Mouse (Mus musculus) left cerebral cortex, postnatal 25 days (tissue): ENCODE measurements around the gene Cdpf1. TPM values are rescaled to one million over a fixed set of nuclear protein-coding genes. Genes with fewer than 3 reads are reported as not detected.
A peak's percentile ranks its signal among the peaks of the same experiment; 100 is the strongest.
"Not testable (repeated sequence)": the region's sequence is repeated elsewhere in the genome, so short reads cannot be mapped to it uniquely, and the experiment has no call there.

Source experiments
- DNase-seq, 2 experiments: peaks; one replicate each; pipeline ENCODE4 v3.0.0; 2022; ENCODE audit warnings: low spot score in 2 of 2, mixed read lengths in 1 of 2
- intact Hi-C: fragments of 180-260 bp; cut with DNase I; formaldehyde crosslinking; loops from one replicate; pipeline ENCODE4 v1.15.1; 2025
- total RNA-seq, 2 experiments: library from RNA; stranded (reverse); gene quantifications; 2 replicates each; pipeline ENCODE4 v1.2.3; 2021

Gene Cdpf1
- total RNA-seq, 2 experiments from 2014 or later = 21.4 to 22.6 TPM

DNA sequence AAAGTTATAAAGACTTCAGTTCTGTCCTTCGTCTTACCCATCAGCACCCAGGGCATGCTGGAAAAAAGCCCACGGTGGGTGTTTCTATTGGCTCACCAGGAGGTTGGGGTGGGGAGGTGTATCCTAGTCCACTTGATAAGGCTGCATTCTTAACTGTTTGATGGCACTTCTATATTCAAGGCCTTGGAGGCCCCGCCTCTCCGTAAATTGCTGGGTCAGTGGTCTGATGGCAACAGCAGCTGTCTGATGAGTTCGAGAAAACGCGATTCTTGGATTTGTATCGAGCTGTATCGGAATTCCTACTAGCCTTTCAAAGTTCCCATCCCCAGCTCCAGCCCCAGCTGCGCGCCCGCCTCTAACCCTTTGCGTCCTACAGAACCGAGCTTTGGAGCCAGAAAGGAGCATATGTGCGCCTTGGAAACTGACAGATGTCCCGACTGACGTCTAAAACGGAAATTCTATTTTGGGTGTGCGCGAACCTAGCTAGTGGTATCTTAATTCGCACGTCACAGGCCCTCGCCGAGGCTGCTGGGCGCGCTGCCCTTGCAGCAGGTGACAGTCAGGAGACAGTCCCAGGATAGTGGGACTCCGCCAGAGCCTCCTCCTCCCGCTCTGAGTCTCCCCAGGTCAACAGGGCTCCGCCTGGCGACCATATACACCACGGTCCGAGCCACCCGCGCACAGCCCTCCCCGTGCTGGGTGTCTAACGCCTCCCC is 533 bp downstream of the Cdpf1 start:
- DNase-seq = peak; percentile 79 to 94
- intact Hi-C loops = loop anchor here (1.0 to 5.0 kb wide), 2 partner anchors 21 to 74 kb away; partner anchors contain the start of gene Ttc38

DNA sequence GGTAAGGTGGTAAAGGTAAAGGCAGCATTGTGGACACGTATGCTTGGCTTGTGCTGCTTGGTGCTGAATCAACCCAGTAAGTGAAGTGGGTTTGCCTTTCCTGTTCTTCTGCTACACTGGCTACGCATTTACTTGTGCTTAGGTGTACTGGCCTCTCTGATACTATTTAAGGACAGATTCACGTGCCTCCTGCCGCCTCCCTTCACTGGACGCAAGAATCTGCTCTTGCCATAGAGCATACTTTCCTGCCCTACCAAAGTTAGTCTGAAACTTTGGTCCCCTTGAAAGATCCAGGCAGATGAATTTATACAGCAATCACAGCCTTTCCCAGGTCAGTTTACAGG is 1.1 kb downstream of the Cdpf1 start:
- peak; percentile 14 to 28 for DNase-seq
- intact Hi-C loops = loop anchor here (5.0 kb wide), 1 partner anchor 73 kb away; no protein-coding TSS in a partner anchor

DNA sequence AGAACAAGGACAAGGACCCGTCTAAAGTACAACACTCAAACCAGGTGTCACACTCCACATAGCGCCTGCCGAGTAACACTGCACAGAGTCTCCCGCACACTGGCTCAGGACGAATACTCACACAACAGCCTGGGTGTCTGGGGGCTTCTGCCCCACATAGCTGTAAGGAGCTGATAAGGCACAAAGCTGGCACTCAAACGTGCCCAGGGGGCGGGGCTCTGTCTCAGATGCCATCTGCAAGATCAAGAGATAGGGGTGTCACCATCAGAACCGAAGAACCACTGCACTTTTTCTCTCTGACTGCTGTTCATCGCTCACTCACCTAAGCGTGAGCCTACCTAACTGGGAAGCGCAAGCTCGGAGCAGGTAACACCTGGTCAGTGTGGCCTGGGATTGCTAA is 2.4 kb downstream of the Cdpf1 start:
- intact Hi-C loops = no loop called here
- DNase-seq = no peak

DNA sequence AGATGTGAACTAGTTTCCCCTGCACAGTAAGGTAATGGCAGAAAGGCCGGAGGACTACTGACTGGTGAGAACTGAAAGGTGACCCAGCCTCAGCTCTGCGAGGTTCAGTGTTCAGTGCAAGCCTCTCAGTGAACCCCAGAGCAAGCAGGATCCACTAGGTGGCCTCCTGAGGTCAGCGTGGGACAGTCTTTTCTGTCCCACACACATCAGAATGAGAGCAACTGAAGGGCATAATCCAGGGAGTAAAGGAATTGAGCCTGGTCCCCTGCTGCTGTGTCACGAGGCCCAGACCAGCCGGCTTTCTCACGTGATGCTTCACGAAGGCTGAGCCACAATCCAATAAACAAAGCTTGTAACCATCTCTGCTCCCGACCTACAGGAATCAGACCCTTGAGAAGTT is 3.1 kb downstream of the Cdpf1 start:
- intact Hi-C loops = no loop called here
- DNase-seq = no peak

DNA sequence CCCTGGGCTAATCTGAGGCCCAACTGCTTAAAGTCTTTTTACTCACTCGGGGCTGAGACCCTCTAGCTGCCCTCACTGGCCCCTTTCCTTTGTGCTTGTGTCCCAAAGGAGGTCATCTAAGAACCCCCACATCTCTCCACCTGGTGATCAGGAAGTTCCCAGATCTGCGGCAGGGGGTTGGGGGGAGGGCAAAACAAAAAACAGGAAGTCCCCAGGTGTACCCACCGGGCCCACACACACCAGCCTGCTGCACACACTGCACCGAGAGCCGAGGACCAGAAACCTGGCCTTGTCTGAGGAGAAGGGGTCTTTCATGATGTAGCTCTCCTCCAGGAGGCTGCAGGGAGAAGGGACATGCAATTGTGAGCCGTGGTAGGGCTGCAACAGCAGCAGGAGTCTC is 3.5 kb downstream of the Cdpf1 start:
- intact Hi-C loops = no loop called here
- DNase-seq = no peak

DNA sequence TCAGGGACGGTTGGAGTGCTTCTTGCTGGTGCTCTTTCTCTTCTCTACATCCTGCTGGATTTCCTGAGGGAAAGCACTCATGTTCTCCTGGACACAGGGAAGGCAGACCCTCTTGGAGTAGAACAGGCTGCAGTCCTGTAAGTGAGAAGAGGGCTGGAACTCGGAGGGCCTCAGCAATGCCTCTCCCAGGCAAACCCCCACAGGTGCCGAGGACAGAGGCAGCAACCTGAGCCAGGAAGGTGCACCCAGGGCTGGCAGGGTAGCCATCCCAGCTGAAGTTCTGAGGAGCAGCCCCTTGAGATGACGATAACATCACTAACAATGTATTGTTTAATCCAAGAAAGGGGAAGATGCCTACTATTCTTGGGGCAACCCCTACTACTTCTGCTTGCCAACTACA is 4.1 kb downstream of the Cdpf1 start:
- intact Hi-C loops = no loop called here
- DNase-seq = no peak

DNA sequence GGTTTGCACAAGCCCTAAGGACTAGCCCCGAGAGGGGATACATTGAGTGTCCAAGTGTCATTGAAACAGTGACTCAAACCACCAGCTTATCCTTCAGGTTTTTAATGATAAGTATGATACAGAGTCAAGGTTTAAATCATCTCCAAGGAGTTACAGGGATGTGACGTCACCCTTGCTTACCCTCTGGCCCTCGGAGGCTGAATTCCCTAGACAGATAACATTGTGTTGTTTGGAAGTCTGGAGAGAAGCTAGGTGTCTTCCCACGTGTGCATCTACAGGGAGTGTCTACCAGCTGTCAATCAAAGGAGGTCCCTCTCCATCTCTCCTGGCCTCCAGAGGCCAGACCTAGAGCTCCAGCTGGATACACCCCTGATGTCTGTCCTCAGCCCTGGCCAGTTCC is 4.6 kb downstream of the Cdpf1 start:
- intact Hi-C loops = no loop called here
- DNase-seq = no peak

DNA sequence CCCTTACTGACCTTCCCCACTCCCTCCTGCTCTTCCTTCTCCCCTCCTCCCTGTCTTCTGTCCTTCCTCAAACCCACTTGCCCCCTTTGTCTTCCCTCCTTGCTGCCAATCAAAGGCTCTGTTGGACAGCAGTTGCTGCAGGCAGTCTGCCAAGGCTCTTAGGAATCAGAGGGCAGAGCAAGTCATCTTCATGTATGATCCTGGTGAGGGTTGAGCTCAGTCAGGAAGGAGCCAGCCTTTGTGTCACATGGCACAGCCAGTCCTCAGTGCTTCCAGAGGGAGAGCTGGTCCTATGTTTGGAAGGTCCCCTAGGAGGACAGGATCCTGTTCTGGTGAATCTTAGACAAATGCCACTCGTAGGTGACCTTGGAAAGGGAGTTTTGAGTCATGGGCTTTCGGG is 8.6 kb downstream of the Cdpf1 start:
- intact Hi-C loops = no loop called here
- DNase-seq = no peak

DNA sequence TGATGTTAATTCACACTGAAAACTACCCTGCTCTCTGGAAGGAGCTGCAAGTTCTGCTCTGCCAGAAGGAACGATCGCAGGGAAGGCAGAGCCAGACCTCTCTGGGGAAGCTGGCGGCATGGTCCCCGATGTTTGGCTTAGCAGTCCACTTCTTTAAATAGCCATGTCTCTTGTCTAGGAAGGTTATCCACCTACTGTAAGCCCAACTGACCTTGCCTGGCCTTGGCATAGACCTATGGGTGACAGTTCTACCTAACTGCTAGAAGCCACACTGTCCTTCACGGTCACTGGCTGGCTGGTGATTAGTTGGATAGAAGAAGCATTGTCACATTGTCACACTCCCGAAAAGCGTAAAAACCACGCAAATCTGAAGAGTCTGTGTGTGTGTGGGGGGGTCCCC is 12.8 kb downstream of the Cdpf1 start:
- intact Hi-C loops = loop anchor here (5.0 kb wide), 1 partner anchor 66 kb away; the partner anchor contains the start of gene Ppara
- no peak for DNase-seq

DNA sequence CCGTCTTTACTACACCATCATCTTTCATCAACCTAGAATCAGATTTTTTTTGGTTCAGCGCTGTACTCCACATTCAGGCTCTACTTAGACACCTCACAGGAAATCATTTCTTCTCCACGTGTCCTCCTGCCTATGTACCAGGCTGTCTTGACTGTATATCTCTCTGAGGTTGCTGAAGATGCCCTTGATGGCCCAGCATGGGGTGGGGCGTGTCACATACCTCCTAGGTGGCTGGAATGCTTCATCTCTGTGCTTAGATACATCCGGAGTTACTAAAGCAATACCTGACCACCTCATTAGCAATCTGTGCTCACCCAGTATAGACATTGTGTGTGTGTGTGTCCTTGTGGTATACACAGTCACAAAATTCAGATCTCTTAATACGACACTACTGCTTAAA is 16.0 kb downstream of the Cdpf1 start:
- intact Hi-C loops = loop anchor here (5.0 kb wide), 1 partner anchor 63 kb away; the partner anchor contains the start of gene Ppara
- no peak for DNase-seq

DNA sequence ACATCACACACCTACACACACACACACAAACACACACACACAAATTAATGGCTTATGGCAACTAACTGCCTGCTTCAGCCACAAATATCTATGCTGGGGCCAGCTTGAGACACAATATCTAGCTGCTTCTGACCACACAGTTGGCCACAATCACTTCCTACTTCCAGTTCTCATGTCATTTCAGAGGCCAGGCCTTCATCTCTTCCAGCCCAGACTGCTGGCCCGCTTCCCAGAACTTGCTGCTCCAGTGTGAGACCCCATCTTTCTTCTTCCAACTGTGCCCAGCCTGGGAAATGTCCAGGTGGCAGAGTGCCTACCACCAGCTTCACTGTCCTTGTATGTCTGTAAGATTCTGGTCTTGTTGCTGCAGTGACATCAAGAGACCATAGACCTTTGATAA is 18.7 kb downstream of the Cdpf1 start:
- intact Hi-C loops = no loop called here
- no peak for DNase-seq

DNA sequence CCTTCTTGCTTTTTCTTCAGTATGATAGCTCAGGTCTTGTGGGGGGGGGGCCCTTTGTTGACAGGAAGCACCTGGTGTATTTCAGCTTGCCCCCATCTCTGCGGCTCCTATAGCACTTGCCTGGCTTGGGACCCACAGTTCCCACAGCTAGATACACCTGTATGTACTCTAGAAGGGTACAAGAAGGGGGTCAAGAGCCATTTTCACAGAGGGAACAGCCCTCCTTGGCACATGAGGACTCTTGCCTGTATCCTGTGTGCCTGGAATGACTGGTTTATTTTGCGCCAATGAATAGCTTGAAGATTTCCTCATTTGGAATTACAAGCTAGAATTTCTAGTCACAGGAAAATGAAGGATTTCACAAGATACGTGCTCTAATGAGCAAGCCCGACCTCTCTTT is 20.0 kb downstream of the Cdpf1 start:
- DNase-seq = no peak
- intact Hi-C loops = no loop called here

DNA sequence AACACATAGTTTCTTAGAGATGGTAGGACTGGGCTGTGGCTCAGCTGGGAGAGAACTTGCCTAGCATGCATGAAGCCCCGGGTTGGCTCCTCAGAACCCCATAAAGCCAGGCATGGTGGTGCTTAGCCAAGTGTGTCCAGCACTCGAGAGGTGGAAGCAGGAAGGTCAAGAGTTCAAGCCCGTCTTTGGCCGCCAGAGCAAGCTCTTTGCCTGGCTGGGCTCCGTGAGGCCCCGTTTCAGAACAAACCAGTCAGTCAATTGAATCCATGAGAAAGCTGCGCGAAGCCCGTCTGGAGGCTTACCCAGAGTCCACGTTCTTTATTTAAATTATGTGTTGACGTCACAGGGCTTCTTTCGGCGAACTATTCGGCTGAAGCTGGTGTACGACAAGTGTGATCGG is 22.9 kb downstream of the Cdpf1 start:
- intact Hi-C loops = no loop called here

DNA sequence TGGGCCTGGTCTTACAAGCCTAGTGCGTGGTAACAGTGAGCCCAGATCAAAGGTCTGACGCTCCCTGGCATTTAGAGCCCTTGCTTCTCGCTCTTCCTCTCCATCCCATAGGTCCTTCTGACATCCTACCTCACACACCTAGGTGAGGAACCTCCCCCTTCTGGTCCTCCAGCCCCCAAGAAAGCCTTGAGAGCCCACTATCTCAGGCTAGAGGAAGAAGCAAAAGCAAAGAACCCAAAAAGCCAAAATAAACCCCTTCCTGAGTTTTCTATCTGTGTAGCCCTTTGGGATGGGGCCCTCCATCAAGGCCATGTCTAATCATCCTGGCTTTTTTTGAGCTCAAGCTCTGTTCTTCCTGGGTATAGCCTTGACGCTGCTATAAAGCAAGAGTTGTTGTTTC is 23.4 kb downstream of the Cdpf1 start:
- DNase-seq = no peak
- intact Hi-C loops = no loop called here

More for the DNA sequence above, 22.9 kb downstream of the Cdpf1 start:
- DNase-seq = no peak

DNA sequence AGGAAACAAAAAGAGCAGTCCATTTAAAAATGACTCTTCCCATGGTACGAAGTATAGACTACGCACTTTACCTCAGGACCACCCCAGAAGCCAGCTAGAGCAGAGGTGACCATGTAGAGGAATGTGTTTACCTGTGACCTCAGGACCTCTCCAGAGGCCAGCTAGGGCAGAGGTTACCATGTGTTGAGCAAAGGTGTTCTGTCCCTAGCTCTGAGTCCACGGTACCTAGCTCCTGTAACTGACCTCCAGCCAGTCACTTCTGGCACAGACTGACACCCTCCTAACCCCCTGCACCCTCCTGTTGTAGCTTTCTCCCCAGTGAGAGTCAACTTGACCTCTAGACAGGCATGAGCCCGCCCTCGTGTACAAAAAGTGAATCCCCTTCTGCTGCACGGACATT is 24.0 kb downstream of the Cdpf1 start:
- DNase-seq = no peak
- intact Hi-C loops = no loop called here

DNA sequence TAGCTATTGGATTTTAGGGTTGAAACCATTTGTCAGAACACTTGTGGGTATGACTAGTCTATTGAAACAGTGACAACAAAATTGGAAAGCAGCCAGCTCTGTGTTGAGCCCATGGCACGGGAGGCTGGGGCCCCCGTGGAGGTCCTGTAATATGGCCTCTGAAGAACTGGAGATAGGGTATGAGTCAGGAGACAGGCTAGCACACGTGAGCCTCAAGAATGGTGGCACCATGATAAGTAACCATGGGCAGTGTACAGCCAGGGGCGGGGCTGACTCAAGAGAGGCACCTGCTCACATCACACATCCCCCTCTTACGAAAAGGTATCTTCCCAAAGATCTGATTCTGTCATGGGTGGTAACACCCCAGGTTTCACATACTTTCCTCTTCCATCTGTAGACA is 24.8 kb downstream of the Cdpf1 start:
- no peak for DNase-seq
- intact Hi-C loops = no loop called here

DNA sequence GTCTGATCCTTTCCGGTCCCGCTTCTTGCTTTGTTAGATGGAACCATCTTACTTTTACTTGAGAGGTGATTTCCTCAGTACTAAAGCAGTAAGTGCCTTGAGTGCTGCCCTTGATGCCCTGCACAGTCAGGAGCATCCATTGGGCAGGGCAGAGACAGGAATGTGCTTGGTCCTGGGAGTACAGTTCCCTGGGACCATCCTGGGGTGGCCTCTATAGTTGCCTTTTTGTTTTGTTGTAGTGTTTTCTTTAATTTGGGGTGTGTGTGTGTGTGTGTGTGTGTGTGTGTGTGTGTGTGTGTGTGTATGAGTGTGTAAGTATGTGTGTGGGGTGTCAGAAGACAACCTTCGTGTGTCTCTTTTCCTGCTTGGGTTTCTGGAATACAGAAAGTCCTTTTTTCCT is 27.2 kb downstream of the Cdpf1 start:
- no peak for DNase-seq
- intact Hi-C loops = no loop called here

DNA sequence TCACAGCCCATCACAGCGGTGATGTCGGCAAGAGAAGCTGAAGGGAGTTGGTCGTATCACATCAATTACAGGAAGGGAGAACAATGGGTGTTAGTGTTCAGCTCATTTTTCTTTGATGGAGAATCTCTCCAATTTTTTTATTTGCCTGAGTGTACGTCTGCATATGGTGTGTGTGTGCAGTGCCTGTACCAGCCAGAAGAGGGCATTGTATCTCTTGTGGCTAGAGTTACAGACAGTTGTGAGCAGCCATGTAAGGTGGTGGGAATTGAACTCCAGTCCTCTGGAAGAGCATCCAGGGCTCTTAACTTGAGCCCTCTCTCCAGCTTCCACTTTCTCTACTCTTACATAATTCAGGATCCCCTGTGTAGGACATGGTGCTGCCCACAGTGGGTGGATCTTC is 28.4 kb downstream of the Cdpf1 start:
- intact Hi-C loops = no loop called here
- no peak for DNase-seq

DNA sequence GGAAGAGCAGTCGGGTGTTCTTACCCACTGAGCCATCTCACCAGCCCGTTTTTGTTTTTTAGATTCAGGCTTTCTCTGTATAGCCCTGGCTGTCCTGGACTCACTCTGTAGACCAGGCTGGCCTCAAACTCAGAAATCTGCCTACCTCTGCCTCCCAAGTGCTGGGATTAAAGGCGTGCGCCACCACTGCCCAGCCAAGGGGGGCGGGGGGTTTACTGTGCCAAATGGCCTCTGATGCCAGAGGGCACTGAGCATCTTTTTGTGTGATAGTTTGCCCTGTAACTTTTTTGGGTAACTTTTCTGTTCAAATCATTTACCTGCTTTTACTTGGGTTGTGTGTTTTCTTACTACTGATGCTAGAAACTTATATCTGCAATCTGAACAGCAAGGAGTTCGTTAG is 32.6 kb downstream of the Cdpf1 start:
- DNase-seq, intact Hi-C loops: not testable (repeated sequence)

DNA sequence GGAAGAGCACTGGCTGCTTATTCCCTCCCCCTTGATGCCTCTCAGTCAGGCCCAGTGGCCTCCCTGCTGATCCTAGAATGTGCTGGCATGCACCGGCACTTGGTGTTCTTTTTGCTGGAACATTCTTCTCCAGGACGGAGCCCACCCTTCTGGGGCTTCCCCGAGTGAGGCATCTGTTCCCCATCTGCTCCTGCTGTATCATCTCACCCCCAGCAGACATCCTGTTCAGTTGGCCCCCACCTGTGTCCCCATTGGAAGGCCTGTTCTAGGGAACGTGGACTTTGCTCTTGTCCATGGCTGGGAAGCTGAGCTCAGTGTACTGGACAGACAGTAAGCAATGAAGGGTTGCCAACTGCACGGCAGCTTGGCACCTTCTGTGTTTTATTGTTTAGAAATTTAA is 34.7 kb downstream of the Cdpf1 start:
- no peak for DNase-seq
- intact Hi-C loops = no loop called here

DNA sequence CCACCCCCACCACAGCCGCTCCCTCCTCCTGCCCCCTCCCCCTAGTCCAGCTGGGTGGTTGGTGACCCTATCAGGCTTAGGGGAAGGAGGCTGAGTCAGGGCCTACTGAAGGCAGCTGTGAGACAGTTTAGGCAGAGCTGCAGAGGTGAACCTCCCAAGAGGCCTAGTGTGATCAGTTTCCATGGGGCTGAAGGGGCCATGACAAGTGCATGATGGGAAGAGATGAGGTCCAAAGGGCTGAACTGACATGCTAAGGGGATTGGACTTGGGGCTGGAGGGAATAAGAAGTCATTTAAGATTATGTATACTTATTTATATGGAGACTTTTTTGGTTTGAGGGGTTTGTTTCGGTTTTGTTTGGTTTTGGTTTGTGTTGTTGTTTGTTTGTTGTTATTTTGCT is 35.3 kb downstream of the Cdpf1 start:
- intact Hi-C loops = no loop called here
- no peak for DNase-seq

DNA sequence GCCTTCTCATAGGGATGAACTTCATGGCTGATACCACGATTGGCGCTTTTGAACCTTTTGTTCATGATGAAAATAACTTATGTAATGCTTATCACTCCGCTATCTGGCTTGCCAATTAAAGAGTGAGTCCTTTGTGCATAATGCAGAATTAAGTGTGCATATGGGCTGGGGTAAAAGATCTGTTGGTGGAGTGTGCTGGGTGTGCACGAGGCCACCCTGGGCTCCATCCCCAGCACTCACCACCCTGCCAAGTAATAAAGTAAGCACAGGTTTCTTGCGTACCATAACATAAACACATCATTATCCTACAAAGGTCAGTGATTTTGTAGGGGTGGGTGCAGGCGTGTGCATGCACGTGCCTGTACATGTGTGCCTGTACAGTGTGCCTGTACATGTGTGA is 36.5 kb downstream of the Cdpf1 start:
- intact Hi-C loops = no loop called here
- DNase-seq = no peak
